Comparison of ENCODE assay signal across 11 mouse cellular contexts in the genomic region with DNA sequence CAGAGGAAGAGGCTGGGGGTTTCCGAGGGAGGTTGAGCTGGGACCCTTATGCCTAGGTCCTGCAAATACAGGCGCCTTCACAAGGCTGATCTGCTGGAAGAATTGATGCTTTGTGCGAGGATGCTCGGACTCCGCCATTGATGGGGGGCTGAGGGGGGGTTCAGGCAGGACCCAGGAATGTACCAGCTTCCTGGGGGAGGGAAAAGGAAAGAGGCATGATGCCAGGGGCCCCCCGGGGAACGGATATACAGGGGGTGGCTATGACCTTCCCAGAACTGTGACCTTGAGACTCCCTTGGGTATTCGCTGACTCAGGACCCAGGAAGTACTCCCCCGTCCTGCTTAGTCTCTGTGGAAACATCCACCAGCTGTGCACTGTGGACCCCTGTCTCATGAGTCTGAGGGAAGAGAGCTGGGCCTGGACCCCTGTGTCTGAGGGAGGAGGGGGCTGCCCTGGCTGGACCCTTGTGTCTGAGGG. TPM values are rescaled to one million over a fixed set of nuclear protein-coding genes. Genes with fewer than 3 reads are reported as not detected.
DNase-seq lines count a peak whose midpoint lies in the region; ATAC-seq lines count a peak whose summit lies in the region.
"Had no signal": no experiment of that assay in that cellular context is flagged by ENCODE, and none has a peak within 500 bp of the region (broad histone marks: within the 10 kb centered on the region; RNA-seq: fewer than 3 reads in every experiment).

No protein-coding gene starts in this region.

- H3K4me3 ChIP-seq in embryonic facial prominence, embryonic 12.5 days, result no peak overlapping the region
- peak overlapping the region; percentile 37 for H3K4me3 ChIP-seq in hindbrain, embryonic 13.5 days
- H3K4me3 ChIP-seq in neural tube, embryonic 14.5 days (ENCODE audit: low read depth, low read length), result peak overlapping the region; percentile 19

- H3K27me3 ChIP-seq in embryonic facial prominence, embryonic 12.5 days, result peaks cover 19% of the 10 kb centered on the region; the same call in 1 of the 2 replicates
- no peaks in the 10 kb centered on the region for H3K27me3 ChIP-seq in hindbrain, embryonic 13.5 days
- no peaks in the 10 kb centered on the region; the same call in 1 of the 2 replicates for H3K27me3 ChIP-seq in neural tube, embryonic 14.5 days (ENCODE audit: control insufficient read depth, insufficient read depth, low read length)

- no peak overlapping the region; the same call in 1 of the 2 replicates for H3K4me2 ChIP-seq in embryonic facial prominence, embryonic 12.5 days (replicated peaks)
- peak overlapping the region; percentile 75 for H3K4me2 ChIP-seq in hindbrain, embryonic 13.5 days
- peak overlapping the region; percentile 37 for H3K4me2 ChIP-seq in neural tube, embryonic 14.5 days (ENCODE audit: low read depth, low read length)
- H3K4me2 ChIP-seq: lung, embryonic 14.5 days had no signal

- peak; percentile 35 for DNase-seq in kidney, postnatal 10 days
- no peak for DNase-seq in kidney, adult 8-10 months
- no peak for DNase-seq in gastrocnemius, postnatal 25 days
- no peak for DNase-seq in adrenal gland, adult 2 months
- DNase-seq: lung, embryonic 14.5 days had no signal

- 50% methylated on average over 9 of the region's 9 CpGs for WGBS in embryonic facial prominence, embryonic 12.5 days
- WGBS in hindbrain, embryonic 13.5 days, result 32% methylated on average over 9 of the region's 9 CpGs
- 31% methylated on average over 9 of the region's 9 CpGs for WGBS in neural tube, embryonic 14.5 days

- H3K9ac ChIP-seq in embryonic facial prominence, embryonic 12.5 days, result no peak overlapping the region
- H3K9ac ChIP-seq in hindbrain, embryonic 13.5 days, result peak overlapping the region; percentile 78
- peak overlapping the region; percentile 21 for H3K9ac ChIP-seq in neural tube, embryonic 14.5 days (replicated peaks; ENCODE audit: low read depth, low read length)
- H3K9ac ChIP-seq: lung, embryonic 14.5 days had no signal

- ATAC-seq in embryonic facial prominence, embryonic 12.5 days (ENCODE audit: insufficient number of reproducible peaks, insufficient read depth, low FRiP score, low TSS enrichment), result 0 out of 2 replicates have a peak, but pooled peaks have one; percentile 12
- peak; percentile 25 for ATAC-seq in hindbrain, embryonic 13.5 days (ENCODE audit: low FRiP score)
- peak; percentile 33; the same call in 1 of the 2 replicates for ATAC-seq in neural tube, embryonic 14.5 days (ENCODE audit: low read depth)

- 0 out of 2 replicates have a peak overlapping the region, but pooled peaks have one; percentile 41 for H3K27ac ChIP-seq in embryonic facial prominence, embryonic 12.5 days
- peak overlapping the region; percentile 87 for H3K27ac ChIP-seq in hindbrain, embryonic 13.5 days
- H3K27ac ChIP-seq in neural tube, embryonic 14.5 days (ENCODE audit: low read depth, low read length), result peak overlapping the region; percentile 46

- no peaks in the 10 kb centered on the region for H3K36me3 ChIP-seq in embryonic facial prominence, embryonic 12.5 days
- H3K36me3 ChIP-seq in hindbrain, embryonic 13.5 days, result peaks cover 13% of the 10 kb centered on the region
- H3K36me3 ChIP-seq in neural tube, embryonic 14.5 days (ENCODE audit: control insufficient read depth, insufficient read depth, low read length), result no peaks in the 10 kb centered on the region

- H3K9me3 ChIP-seq in embryonic facial prominence, embryonic 12.5 days, result no peaks in the 10 kb centered on the region
- H3K9me3 ChIP-seq in hindbrain, embryonic 13.5 days, result no peaks in the 10 kb centered on the region
- H3K9me3 ChIP-seq in neural tube, embryonic 14.5 days (ENCODE audit: control insufficient read depth, low read length), result no peaks in the 10 kb centered on the region

- H3K4me1 ChIP-seq in embryonic facial prominence, embryonic 12.5 days, result peaks cover 15% of the 10 kb centered on the region; the same call in 1 of the 2 replicates
- peaks cover 60% of the 10 kb centered on the region for H3K4me1 ChIP-seq in hindbrain, embryonic 13.5 days (replicated peaks)
- peaks cover 43% of the 10 kb centered on the region for H3K4me1 ChIP-seq in neural tube, embryonic 14.5 days (ENCODE audit: control insufficient read depth, insufficient read depth, low read length)

RNA-seq across cellular contexts. Expression of gene Cadm4, which starts 4.9 kb away (rescaled TPM):
- 7.6 and 10.7 TPM in 2 replicates for polyA plus RNA-seq in embryonic facial prominence, embryonic 12.5 days (2016; fragmentation: Nextera tagmentation; extraction: Ambion mirVana)
- polyA plus RNA-seq in hindbrain, embryonic 13.5 days (2015; fragmentation: Nextera tagmentation; extraction: Ambion mirVana), result 67.2 and 67.9 TPM in 2 replicates
- 15.9 and 22.6 TPM in 2 replicates for polyA plus RNA-seq in neural tube, embryonic 14.5 days (2014; fragmentation: Nextera tagmentation; extraction: Ambion mirVana)
- 1 to 10 TPM; 4.4 to 4.5 TPM for total RNA-seq in gastrocnemius, postnatal 25 days (2021)
- 1 to 10 TPM; 1.7 to 4.7 TPM for total RNA-seq in adrenal gland, adult 2 months (2021)
- 6.6 and 7.5 TPM in 2 replicates for polyA plus RNA-seq in adrenal gland, adult 2 months (2012; rRNA removed)
- total RNA-seq: neutrophil, adult 5-6 weeks had no signal

RNA-seq across cellular contexts. Expression of gene Zfp428, which starts 20.1 kb away (rescaled TPM):
- polyA plus RNA-seq in embryonic facial prominence, embryonic 12.5 days (2016; fragmentation: Nextera tagmentation; extraction: Ambion mirVana), result 100 and 113 TPM in 2 replicates
- 259 and 270 TPM in 2 replicates for polyA plus RNA-seq in hindbrain, embryonic 13.5 days (2015; fragmentation: Nextera tagmentation; extraction: Ambion mirVana)
- polyA plus RNA-seq in neural tube, embryonic 14.5 days (2014; fragmentation: Nextera tagmentation; extraction: Ambion mirVana), result 165 and 211 TPM in 2 replicates
- total RNA-seq in gastrocnemius, postnatal 25 days (2021), result 1 to 10 TPM; 4.0 TPM
- total RNA-seq in adrenal gland, adult 2 months (2021), result 1 to 10 TPM; 4.2 to 7.2 TPM
- polyA plus RNA-seq in adrenal gland, adult 2 months (2012; rRNA removed), result 32.1 and 38.3 TPM in 2 replicates
- total RNA-seq: neutrophil, adult 5-6 weeks had no signal

RNA-seq across cellular contexts. Expression of gene Plaur, which starts 24.4 kb away (rescaled TPM):
- 1.5 and 2.0 TPM in 2 replicates for polyA plus RNA-seq in embryonic facial prominence, embryonic 12.5 days (2016; fragmentation: Nextera tagmentation; extraction: Ambion mirVana)
- polyA plus RNA-seq in hindbrain, embryonic 13.5 days (2015; fragmentation: Nextera tagmentation; extraction: Ambion mirVana), result 1.2 and 1.6 TPM in 2 replicates
- polyA plus RNA-seq in neural tube, embryonic 14.5 days (2014; fragmentation: Nextera tagmentation; extraction: Ambion mirVana), result 0.81 and 1.6 TPM in 2 replicates
- under 1 TPM in 1 of 2 experiments, not detected in 1; 0.75 TPM for total RNA-seq in gastrocnemius, postnatal 25 days (2021)
- 10 to 100 TPM in 1 of 2 experiments, 1 to 10 TPM in 1; 9.5 to 10.8 TPM for total RNA-seq in adrenal gland, adult 2 months (2021)
- 15.5 and 18.0 TPM in 2 replicates for polyA plus RNA-seq in adrenal gland, adult 2 months (2012; rRNA removed)

RNA-seq across cellular contexts. Expression of gene AC161166.1, which starts 25.6 kb away (rescaled TPM):
- 1.3 and 1.4 TPM in 2 replicates for polyA plus RNA-seq in embryonic facial prominence, embryonic 12.5 days (2016; fragmentation: Nextera tagmentation; extraction: Ambion mirVana)
- 1.1 and 1.6 TPM in 2 replicates for polyA plus RNA-seq in hindbrain, embryonic 13.5 days (2015; fragmentation: Nextera tagmentation; extraction: Ambion mirVana)
- polyA plus RNA-seq in neural tube, embryonic 14.5 days (2014; fragmentation: Nextera tagmentation; extraction: Ambion mirVana), result 1.6 and 2.2 TPM in 2 replicates
- total RNA-seq in gastrocnemius, postnatal 25 days (2021), result not detected
- total RNA-seq in adrenal gland, adult 2 months (2021), result not detected
- not detected in 2 replicates for polyA plus RNA-seq in adrenal gland, adult 2 months (2012; rRNA removed)
- total RNA-seq: layer of hippocampus, postnatal 25 days; neutrophil, adult 5-6 weeks had no signal

RNA-seq across cellular contexts. Expression of gene Irgc1, which starts 34.6 kb away (rescaled TPM):
- polyA plus RNA-seq in embryonic facial prominence, embryonic 12.5 days (2016; fragmentation: Nextera tagmentation; extraction: Ambion mirVana), result not detected in 2 replicates
- not detected in 2 replicates for polyA plus RNA-seq in hindbrain, embryonic 13.5 days (2015; fragmentation: Nextera tagmentation; extraction: Ambion mirVana)
- not detected in 2 replicates for polyA plus RNA-seq in neural tube, embryonic 14.5 days (2014; fragmentation: Nextera tagmentation; extraction: Ambion mirVana)
- not detected for total RNA-seq in gastrocnemius, postnatal 25 days (2021)
- not detected for total RNA-seq in adrenal gland, adult 2 months (2021)
- polyA plus RNA-seq in adrenal gland, adult 2 months (2012; rRNA removed), result 0.19 TPM in 1 of 2 replicates, not detected in the other
- total RNA-seq: layer of hippocampus, postnatal 25 days had no signal
- polyA plus RNA-seq: heart, embryonic 14.5 days; lung, embryonic 14.5 days had no signal
